Mouse (Mus musculus): ENCODE results near the gene Marc1. TPM values are rescaled to one million over a fixed set of nuclear protein-coding genes. Genes with fewer than 3 reads are reported as not detected.

The Marc1 gene
- total and polyA plus RNA-seq, 2 experiments from 2014 or later = 0.21 to 0.33 TPM

- Histone ChIP-seq H3K4me1 (ENCODE audit: insufficient read depth, low read length) (peaks cover 6% of the 10 kb centered on the region; the same call in 1 of the 2 replicates), H3K4me2 (ENCODE audit: low read depth, low read length) (no peak overlapping the region), H3K9ac (replicated peaks; ENCODE audit: low read length) (no peak overlapping the region), H3K9me3 (ENCODE audit: low read length) (no peaks in the 10 kb centered on the region), H3K4me3 (ENCODE audit: low read length) (no peak overlapping the region), H3K36me3 (ENCODE audit: insufficient read depth, low read length) (no peaks in the 10 kb centered on the region), H3K27me3 (ENCODE audit: insufficient read depth, low read length) (no peaks in the 10 kb centered on the region), H3K27ac (no peak overlapping the region)
- DNase-seq (ENCODE audit: low spot score) (no peak), ATAC-seq (no peak)
- WGBS = 67% methylated on average over 15 of the region's 15 CpGs
- no peak for TF ChIP-seq CTCF (IDR thresholded peaks at IDR 0.05; ENCODE audit: low read depth)
These were observed 3.3 kb downstream of the Marc1 start for GRCm38 (mm10) chr1:184807627-184808417.

- Histone ChIP-seq H3K4me3 (ENCODE audit: low read length) (no peak overlapping the region), H3K9ac (replicated peaks; ENCODE audit: low read length) (no peak overlapping the region), H3K4me2 (ENCODE audit: low read depth, low read length) (no peak overlapping the region), H3K9me3 (ENCODE audit: low read length) (no peaks in the 10 kb centered on the region), H3K27me3 (ENCODE audit: insufficient read depth, low read length) (no peaks in the 10 kb centered on the region), H3K36me3 (ENCODE audit: insufficient read depth, low read length) (no peaks in the 10 kb centered on the region), H3K27ac (no peak overlapping the region), H3K4me1 (ENCODE audit: insufficient read depth, low read length) (peaks cover 6% of the 10 kb centered on the region; the same call in 1 of the 2 replicates)
- WGBS = 62% methylated on average over 7 of the region's 7 CpGs
- no peak for DNase-seq (ENCODE audit: low spot score)
- no peak for TF ChIP-seq CTCF (IDR thresholded peaks at IDR 0.05; ENCODE audit: low read depth)
- no peak for ATAC-seq
These were observed 4.0 kb downstream of the Marc1 start for GRCm38 (mm10) chr1:184807123-184807522.

GRCm38 (mm10) chr1:184805749-184806148, 5.4 kb downstream of the Marc1 start:
- H3K4me3 ChIP-seq (ENCODE audit: low read length) = no peak overlapping the region
- no peaks in the 10 kb centered on the region for H3K27me3 ChIP-seq (ENCODE audit: insufficient read depth, low read length)
- no peaks in the 10 kb centered on the region for H3K36me3 ChIP-seq (ENCODE audit: insufficient read depth, low read length)
- peaks cover 5% of the 10 kb centered on the region; the same call in 1 of the 2 replicates for H3K4me1 ChIP-seq (ENCODE audit: insufficient read depth, low read length)
- TF ChIP-seq CTCF (IDR thresholded peaks at IDR 0.05; ENCODE audit: low read depth) = no peak
- 89% methylated on average over 4 of the region's 4 CpGs for WGBS
- H3K4me2 ChIP-seq (ENCODE audit: low read depth, low read length) = no peak overlapping the region
- H3K27ac ChIP-seq = no peak overlapping the region
- no peak overlapping the region for H3K9ac ChIP-seq (replicated peaks; ENCODE audit: low read length)
- H3K9me3 ChIP-seq (ENCODE audit: low read length) = no peaks in the 10 kb centered on the region
- ATAC-seq = no peak
- DNase-seq (ENCODE audit: low spot score) = no peak

- Histone ChIP-seq H3K4me3 (ENCODE audit: low read length) (no peak overlapping the region), H3K4me1 (ENCODE audit: insufficient read depth, low read length) (no peaks in the 10 kb centered on the region), H3K27me3 (ENCODE audit: insufficient read depth, low read length) (no peaks in the 10 kb centered on the region), H3K4me2 (ENCODE audit: low read depth, low read length) (0 out of 2 replicates have a peak overlapping the region, but pooled peaks have one; percentile 17), H3K36me3 (ENCODE audit: insufficient read depth, low read length) (no peaks in the 10 kb centered on the region), H3K9me3 (ENCODE audit: low read length) (no peaks in the 10 kb centered on the region), H3K9ac (replicated peaks; ENCODE audit: low read length) (no peak overlapping the region), H3K27ac (no peak overlapping the region)
- 24% methylated on average over 27 of the region's 27 CpGs for WGBS
- DNase-seq (ENCODE audit: low spot score) = peak; percentile 63
- no peak for ATAC-seq
- TF ChIP-seq CTCF (IDR thresholded peaks at IDR 0.05; ENCODE audit: low read depth) = peak; percentile 68
These were observed 17.8 kb downstream of the Marc1 start for GRCm38 (mm10) chr1:184793163-184793876.

GRCm38 (mm10) chr1:184791109-184791508, 20.0 kb downstream of the Marc1 start:
- DNase-seq (ENCODE audit: low spot score) = peak; percentile 72
- peak; percentile 86 for TF ChIP-seq CTCF (IDR thresholded peaks at IDR 0.05; ENCODE audit: low read depth)
- H3K27ac ChIP-seq = no peak overlapping the region
- H3K9me3 ChIP-seq (ENCODE audit: low read length) = no peaks in the 10 kb centered on the region
- 10% methylated on average over 2 of the region's 2 CpGs for WGBS
- H3K4me2 ChIP-seq (ENCODE audit: low read depth, low read length) = no peak overlapping the region
- no peak overlapping the region for H3K9ac ChIP-seq (replicated peaks; ENCODE audit: low read length)
- H3K27me3 ChIP-seq (ENCODE audit: insufficient read depth, low read length) = no peaks in the 10 kb centered on the region
- H3K36me3 ChIP-seq (ENCODE audit: insufficient read depth, low read length) = no peaks in the 10 kb centered on the region
- ATAC-seq = peak; percentile 29; the same call in 1 of the 2 replicates
- no peak overlapping the region for H3K4me3 ChIP-seq (ENCODE audit: low read length)
- no peaks in the 10 kb centered on the region for H3K4me1 ChIP-seq (ENCODE audit: insufficient read depth, low read length)

GRCm38 (mm10) chr1:184786376-184787151, 24.5 kb downstream of the Marc1 start:
- Histone ChIP-seq H3K36me3 (ENCODE audit: insufficient read depth, low read length) (no peaks in the 10 kb centered on the region), H3K27me3 (ENCODE audit: insufficient read depth, low read length) (no peaks in the 10 kb centered on the region), H3K9ac (replicated peaks; ENCODE audit: low read length) (no peak overlapping the region), H3K4me1 (ENCODE audit: insufficient read depth, low read length) (no peaks in the 10 kb centered on the region), H3K4me3 (ENCODE audit: low read length) (no peak overlapping the region), H3K4me2 (ENCODE audit: low read depth, low read length) (no peak overlapping the region), H3K9me3 (ENCODE audit: low read length) (no peaks in the 10 kb centered on the region), H3K27ac (no peak overlapping the region)
- ATAC-seq (no peak), DNase-seq (ENCODE audit: low spot score) (no peak)
- peak; percentile 36 for TF ChIP-seq CTCF (IDR thresholded peaks at IDR 0.05; ENCODE audit: low read depth)
- 69% methylated on average over 13 of the region's 13 CpGs for WGBS

All from hindbrain, postnatal 0 days (tissue).